Mouse (Mus musculus) CH12F3 (cell line): ENCODE data around the gene Luc7l3.

Experiments
- in situ Hi-C: fragments of 300-500 bp; cut with MboI; formaldehyde crosslinking; loops from 2 replicates; pipeline ENCODE4 v1.14.3; 2020; ENCODE audit warnings: low sequenced_read_pairs

The Luc7l3 gene

GRCm38 (mm10) chr11:94339732-94340585 lies 18.2 kb upstream of the Luc7l3 start:
- in situ Hi-C loops, result loop anchor here (5.0 kb wide), 1 partner anchor 147 kb away; the partner anchor contains the start of gene Spata20

DNA sequence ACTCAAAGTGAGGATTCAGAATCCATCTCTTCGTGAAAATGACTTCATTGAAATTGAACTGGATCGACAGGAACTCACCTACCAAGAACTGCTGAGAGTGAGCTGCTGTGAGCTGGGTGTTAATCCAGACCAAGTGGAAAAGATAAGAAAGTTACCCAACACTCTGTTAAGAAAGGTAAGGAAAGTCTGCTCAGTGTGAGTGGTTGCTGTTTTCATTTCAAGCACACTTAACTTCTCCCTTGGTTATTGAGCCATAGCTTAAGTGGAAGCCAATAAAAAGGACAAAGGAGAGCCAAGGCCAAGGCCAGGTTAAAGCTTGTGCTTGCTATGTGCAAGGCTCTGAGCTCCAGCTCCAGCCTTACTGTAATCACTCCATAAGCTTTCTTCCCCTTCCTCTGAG lies 16.6 kb upstream of the Luc7l3 start:
- in situ Hi-C loops, result loop anchor here (5.0 kb wide), 1 partner anchor 149 kb away; the partner anchor contains the start of gene Spata20

- in situ Hi-C loops, result loop anchor here (5.0 kb wide), 1 partner anchor 151 kb away; the partner anchor contains the start of gene Spata20
Observed at GRCm38 (mm10) chr11:94336551-94336950, 14.8 kb upstream of the Luc7l3 start.

GRCm38 (mm10) chr11:94334386-94334968 lies 12.7 kb upstream of the Luc7l3 start:
- in situ Hi-C loops, result no loop called here

DNA sequence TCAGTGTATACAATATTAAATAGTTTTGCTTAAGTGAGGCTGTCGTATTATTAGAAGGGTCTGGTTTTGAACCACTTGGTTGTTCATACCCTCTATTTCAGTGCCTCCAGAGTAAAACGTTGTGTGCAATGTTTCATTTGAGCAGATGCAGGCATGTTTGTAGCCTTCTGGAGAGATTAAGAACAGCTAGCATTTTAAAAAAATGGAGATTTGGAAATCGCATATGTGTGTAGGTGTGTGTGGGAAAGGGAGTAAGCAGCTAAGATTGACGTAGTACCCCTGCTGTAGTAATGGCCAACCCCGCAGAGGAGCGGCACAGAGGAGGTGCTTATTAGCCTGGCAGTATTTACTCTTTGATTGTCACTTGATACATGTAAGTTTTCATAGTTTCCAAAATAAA lies 10.9 kb upstream of the Luc7l3 start:
- in situ Hi-C loops, result no loop called here

DNA sequence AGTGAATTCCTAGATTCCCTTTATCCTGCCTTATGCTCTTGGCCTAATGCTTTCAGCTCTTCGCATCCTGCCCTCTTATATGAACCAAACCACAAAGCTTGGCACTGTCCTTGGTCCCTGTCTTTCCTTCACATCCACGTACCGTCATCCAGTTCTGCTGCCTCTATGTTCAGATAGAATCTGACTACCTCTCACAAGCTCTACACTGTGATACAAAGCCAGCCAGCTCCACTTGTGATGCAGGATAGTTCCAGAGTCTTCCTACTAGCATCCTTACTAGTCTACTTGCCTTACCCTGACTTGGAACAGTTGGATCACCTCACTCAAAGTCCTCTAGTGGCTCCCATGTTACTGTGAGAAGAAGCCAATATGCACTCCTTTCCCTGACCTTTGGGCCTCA lies 8.4 kb upstream of the Luc7l3 start:
- in situ Hi-C loops, result no loop called here

GRCm38 (mm10) chr11:94329270-94329891 lies 7.6 kb upstream of the Luc7l3 start:
- in situ Hi-C loops, result no loop called here

- in situ Hi-C loops, result no loop called here
Observed at GRCm38 (mm10) chr11:94328644-94329025, 6.8 kb upstream of the Luc7l3 start.

DNA sequence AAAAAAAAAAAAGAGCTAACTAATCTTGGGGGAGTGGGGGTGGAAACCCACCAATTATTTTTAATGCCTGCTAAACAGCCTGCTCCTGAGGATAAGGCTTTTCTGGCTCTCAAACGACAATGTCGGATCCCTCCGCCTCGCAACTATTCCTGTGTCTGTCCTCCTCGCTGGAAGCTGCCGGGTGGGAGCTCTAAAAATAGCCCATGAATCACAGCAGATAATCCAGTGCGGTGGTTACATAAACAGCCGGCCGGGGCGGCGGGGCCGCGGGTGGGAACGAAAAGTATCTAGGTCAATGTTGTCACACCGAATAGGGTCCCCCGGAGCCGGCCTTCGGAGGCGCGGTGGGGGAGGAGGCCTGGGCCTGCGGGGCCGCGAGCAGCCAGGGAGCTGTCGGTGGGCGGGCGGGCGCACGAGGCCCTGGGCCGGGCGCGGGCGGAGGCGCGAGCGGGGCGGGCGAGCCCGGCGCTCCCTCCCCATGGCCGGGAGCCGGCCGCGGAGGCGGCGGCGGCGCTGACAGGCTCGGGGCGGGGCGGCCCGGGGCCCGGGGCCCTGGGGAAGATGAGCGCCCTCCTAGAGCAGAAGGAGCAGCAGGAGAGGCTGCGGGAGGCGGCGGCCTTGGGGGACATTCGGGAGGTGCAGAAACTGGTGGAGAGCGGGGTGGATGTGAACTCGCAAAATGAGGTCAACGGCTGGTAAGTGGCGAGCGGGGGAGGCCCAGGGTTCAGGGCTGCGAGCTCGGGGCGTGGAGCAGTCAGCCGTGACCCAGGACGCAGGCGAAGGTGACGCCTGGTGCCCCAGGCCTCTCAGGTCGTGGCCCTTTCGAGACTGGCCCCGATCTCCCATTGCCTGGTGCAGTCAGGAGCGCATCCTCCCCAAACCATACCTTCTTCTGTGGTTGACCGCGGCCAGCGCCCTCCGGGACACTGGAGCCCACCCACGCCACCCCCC lies 6.2 kb upstream of the Luc7l3 start, which contains the start of gene Ankrd40:
Gene Ankrd40 (plus strand): TSS at position 309 of the 951 bp plus-strand sequence.
- in situ Hi-C loops, result no loop called here

DNA sequence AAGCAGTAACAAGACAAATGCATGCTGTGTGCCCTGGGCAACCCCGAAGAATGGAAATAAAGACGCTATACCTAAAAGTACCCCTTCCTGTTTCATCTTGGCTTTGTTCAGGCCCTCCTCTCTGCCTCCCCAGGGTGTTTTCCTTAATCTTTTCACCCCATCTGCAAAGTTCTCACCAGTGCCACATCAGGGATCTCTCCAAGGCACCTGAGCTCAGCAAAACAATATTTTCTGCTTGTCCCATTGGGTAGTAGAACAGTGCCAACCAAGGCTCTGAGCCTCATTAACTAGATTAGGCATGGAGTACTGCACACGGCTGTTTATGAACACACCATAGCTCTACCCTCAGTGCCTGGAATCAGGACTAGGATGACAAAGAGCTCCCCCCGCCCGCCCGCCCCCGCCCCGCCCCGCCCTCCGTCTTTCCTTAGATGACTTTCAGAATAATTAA lies 5.2 kb upstream of the Luc7l3 start:
- in situ Hi-C loops, result no loop called here

DNA sequence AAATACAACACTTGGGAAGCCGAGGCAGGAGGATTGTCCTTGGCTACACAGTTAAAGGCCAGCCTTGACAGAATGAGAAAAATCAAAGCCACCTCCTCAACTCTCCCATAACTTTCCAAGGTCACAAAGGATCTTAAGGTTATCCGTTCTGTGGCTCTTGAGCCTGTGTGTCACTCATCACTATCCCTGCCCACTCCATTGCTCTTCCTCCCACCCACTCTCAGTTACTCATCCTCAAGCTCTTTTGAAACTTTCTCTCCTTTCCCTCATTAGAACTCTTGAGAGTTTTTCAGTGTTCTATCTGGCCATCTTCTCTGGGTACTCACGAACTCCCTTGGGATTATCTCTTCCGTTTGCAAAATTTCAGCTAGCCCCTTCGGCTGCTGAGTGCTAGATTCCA lies 2.8 kb upstream of the Luc7l3 start:
- in situ Hi-C loops, result no loop called here

DNA sequence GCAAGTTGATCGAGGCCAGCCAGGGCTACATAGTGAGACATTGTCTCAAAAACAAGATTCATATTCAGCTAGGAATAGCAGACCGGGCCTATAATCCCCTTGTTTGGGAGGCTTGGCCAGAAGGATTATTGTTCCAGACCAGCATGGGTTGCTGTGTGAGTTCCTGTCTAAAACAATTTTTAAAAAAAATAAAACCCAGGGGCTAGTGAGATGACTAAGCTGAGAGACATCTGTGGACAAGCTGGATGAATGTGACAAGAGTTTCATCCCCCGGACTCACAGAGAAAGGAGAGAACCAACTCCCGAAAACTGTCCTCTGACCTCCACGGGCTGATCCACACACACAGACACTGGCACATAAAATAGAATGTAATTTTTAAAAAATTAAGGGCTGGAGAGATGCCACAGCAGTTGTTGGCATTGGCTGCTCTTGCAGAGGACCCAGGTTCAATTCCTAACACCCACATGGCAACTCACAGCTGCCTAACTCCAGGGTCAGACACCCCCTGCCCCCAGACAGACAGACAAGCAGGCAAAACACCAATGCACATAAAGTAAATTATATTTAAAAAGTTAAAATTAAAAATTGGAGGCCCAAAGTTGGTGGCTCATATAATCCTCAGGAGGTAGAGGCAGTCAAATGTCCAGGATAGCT lies 1.6 kb upstream of the Luc7l3 start:
- in situ Hi-C loops, result no loop called here

GRCm38 (mm10) chr11:94322636-94323035 lies 848 bp upstream of the Luc7l3 start:
- in situ Hi-C loops, result no loop called here

DNA sequence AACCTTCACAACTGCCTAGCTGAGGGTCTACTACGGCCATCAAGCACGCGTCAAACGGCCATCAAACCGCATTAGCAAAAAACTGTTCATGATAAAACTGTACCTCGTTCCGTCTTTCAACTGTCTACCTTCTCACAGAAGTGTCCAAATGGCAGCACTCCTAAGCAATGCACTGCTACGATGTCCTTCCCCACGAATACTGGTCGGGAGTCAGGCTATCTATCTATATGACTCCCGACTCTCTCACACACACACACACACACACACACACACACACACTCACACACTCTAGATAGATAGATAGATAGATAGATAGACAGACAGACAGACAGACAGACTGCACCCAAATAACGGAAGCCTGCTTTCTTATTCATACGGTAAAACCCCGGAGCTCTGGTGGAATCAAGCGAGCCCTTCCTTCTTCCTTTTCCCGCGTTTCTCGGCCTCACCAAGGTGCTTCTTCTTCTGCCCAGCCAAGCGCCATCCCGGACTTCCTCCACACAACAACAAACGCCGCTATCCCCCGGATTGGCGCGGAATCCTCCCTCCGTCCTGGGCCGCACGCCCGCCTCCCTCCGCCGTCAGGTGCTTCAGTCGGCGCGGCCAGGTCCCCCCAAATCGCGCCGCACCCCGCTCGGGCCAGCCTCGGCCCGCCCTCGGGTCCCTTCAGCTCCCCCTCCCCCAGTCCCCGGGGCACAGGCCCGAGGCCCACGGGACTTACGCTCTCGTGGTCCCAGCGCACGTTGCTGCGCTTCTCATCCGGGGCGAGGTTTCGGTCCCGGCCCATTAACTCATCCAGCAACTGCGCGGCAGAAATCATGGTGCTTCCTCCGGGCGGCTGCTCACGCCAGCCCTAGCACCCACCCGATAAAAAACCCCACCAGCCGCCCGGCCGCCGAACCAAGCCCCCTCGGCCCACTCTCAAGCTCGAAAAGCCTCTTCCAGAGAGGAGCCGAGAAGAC lies 538 bp downstream of the Luc7l3 start:
- in situ Hi-C loops, result no loop called here

- in situ Hi-C loops, result no loop called here
Observed at GRCm38 (mm10) chr11:94318056-94318455, 3.7 kb downstream of the Luc7l3 start.

DNA sequence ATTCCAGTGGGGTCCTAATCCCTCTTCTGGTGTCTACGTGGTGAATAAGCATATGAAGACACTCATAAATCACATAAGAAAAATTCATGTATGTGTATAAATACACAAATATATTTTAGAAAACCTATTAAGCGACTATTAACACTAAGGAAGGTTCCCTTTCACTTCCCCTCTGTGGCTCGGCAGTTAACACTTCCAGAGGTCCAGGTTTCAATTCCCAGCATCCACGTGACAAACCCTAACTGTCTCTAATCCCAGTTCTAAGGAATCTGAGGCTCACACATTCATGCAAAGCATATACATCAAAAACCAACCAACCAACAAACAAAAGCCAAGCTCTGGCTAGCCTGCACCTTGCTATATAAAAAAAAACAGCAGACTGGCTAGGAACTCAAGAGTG lies 4.3 kb downstream of the Luc7l3 start:
- in situ Hi-C loops, result no loop called here

- in situ Hi-C loops, result no loop called here
Observed at GRCm38 (mm10) chr11:94317014-94317413, 4.8 kb downstream of the Luc7l3 start.

DNA sequence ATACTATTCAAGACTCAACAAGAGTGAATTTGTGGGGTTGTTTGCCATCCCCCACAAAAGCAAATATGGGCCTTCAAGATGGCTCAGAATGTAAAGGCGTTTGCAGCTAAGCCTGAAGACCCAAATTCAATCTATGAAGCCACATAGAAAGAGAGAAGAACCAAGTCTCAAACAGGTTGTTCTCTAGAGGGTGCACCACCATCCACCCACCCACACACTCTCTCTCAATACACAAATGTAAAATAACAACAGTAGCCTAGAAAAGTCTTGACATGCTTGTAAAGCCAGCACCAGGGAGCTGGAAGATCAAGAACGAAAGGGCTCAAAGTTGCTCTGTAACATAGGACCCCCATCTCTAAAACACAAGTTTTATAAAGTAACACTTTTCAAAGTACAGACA lies 5.3 kb downstream of the Luc7l3 start:
- in situ Hi-C loops, result no loop called here

- in situ Hi-C loops, result no loop called here
Observed at GRCm38 (mm10) chr11:94315308-94315707, 6.5 kb downstream of the Luc7l3 start.
